Mouse (Mus musculus) thymus, adult 2 months (tissue): ENCODE data around the gene Nr2c2ap.

Experiments used
- CTCF ChIP-seq: fragments of 200-500 bp; IDR thresholded peaks from 2 replicates; pipeline ENCODE4 v1.5.1; 2012; ENCODE audit warnings: mild to moderate bottlenecking, control low read depth, low read length, moderate library complexity, borderline replicate concordance; ENCODE audit not compliant: control insufficient read depth, poor library complexity, insufficient read depth; ENCODE audit errors: extremely low read depth
- POLR2A ChIP-seq: fragments of 200-500 bp; IDR thresholded peaks from 2 replicates; pipeline ENCODE4 v1.6.1; 2012; ENCODE audit warnings: mild to moderate bottlenecking, low read length, control low read depth, moderate library complexity; ENCODE audit not compliant: control insufficient read depth, poor library complexity, insufficient read depth; ENCODE audit errors: extremely low read depth

DNA sequence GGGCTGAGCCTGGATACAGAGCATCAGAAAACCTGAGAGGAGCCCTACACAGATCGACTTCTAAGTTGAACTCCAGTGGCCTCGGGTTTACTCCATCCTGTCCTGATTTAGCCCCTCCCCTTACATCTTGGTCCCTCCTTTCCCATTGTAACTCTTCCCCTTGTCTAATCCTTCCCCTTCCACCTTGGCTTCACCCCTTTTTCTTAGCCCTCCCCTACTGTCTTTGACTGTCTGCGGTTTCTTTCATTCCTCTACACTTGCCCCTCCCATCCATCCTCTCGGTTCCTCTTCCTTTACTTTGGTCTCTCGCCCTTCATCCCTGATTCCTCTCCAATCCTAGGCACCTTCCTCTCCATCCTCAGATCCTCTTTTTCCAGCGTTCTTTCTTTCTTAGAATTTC is 16.6 kb upstream of the Nr2c2ap start:
- TF ChIP-seq POLR2A (no peak), CTCF (no peak)
